Mouse (Mus musculus) left cerebral cortex, adult 2 months (tissue): ENCODE measurements around the gene Tpi1. TPM values are rescaled to one million over a fixed set of nuclear protein-coding genes. Genes with fewer than 3 reads are reported as not detected.
"Not testable (repeated sequence)": the region's sequence is repeated elsewhere in the genome, so short reads cannot be mapped to it uniquely, and the experiment has no call there.

Experiments
- DNase-seq, 2 experiments: peaks; one replicate each; pipeline ENCODE4 v3.0.0; 2021 to 2022; ENCODE audit warnings: low spot score in 2 of 2, mixed read lengths in 1 of 2; ENCODE audit errors: extremely low spot score in 1 of 2
- H3K27ac ChIP-seq: fragments of 200-600 bp; 2 replicates; pipeline ENCODE4 v1.8.1; 2022
- H3K4me3 ChIP-seq: fragments of 200-600 bp; 2 replicates; pipeline ENCODE4 v1.8.1; 2022
- CTCF ChIP-seq: fragments of 200-600 bp; IDR thresholded peaks from 2 replicates; pipeline ENCODE4 v1.8.1; 2022; ENCODE audit warnings: antibody characterized with exemption, mild to moderate bottlenecking, moderate library complexity
- intact Hi-C: fragments of 180-260 bp; cut with DNase I; formaldehyde crosslinking; loops from one replicate; pipeline ENCODE4 v1.15.1; 2025
- total RNA-seq, 2 experiments: library from RNA; stranded (reverse); gene quantifications; 2 replicates each; pipeline ENCODE4 v1.2.3; 2021

Gene Tpi1
- total RNA-seq, 2 experiments from 2014 or later: 734 to 769 TPM

GRCm38 (mm10) chr6:124856916-124857839, 43.1 kb upstream of the Tpi1 start, which contains the start of gene P3h3:
P3h3 (minus strand) TSS chr6:124857752.
- peak within 1 kb of the TSS; percentile 58 for H3K4me3 ChIP-seq
- intact Hi-C loops: loop anchor here (5.0 kb wide), 1 partner anchor 225 kb away; no protein-coding TSS in a partner anchor
- peak; percentile 74 for TF ChIP-seq CTCF
- DNase-seq: peak; percentile 85 to 86
- H3K27ac ChIP-seq: peak within 1 kb of the TSS; percentile 92

DNA sequence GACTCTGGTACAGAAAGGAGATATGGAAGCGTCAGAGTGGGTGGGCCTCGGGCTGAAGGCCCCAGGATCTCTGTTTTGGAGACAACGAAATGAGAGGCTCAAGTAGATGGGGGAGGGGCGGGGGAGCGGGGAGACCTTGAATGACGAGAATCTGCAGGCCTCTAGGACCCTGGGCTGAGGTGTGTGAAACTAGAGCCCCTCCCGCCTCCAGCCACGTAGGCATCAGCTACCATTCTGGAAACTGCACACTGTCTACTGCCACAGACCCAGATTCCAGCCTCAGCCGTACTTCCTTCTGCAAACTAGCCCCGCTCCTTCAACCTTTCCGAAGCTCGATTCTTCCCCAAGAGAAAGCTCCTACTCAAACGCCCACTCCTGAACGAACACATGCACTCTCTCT, 42.2 kb upstream of the Tpi1 start:
- Histone ChIP-seq H3K4me3 (peak overlapping the region; percentile 58), H3K27ac (peak overlapping the region; percentile 48; the same call in 1 of the 2 replicates)
- no peak for TF ChIP-seq CTCF
- peak; percentile 38 to 51 for DNase-seq
- intact Hi-C loops: loop anchor here (5.0 kb wide), 1 partner anchor 226 kb away; no protein-coding TSS in a partner anchor

- Histone ChIP-seq H3K4me3 (no peak overlapping the region), H3K27ac (no peak overlapping the region)
- no peak for TF ChIP-seq CTCF
- DNase-seq: no peak
- intact Hi-C loops: loop anchor here (5.0 kb wide), 1 partner anchor 228 kb away; no protein-coding TSS in a partner anchor
These were observed 40.6 kb upstream of the Tpi1 start for GRCm38 (mm10) chr6:124854647-124855046.

DNA sequence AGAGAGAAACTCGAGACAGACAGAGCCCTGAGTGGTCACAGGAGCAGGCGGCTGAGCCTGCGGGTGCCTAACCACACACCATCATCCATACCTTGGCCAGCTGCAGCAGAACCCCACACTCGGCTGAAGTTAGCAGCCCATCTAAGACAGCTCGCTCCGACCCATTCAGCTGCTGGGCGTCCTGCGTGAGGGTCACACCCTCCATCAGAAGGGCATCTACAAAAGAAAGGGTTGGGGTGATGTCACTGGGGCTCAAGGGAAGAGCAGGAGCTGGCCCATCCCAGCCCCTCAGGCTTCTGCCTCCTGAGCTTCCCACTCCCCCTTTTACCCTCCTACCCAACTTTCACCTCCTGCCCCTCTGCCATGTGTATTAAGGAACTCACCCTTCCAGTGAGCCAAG, 36.4 kb upstream of the Tpi1 start:
- DNase-seq: no peak
- H3K4me3 ChIP-seq: no peak overlapping the region
- TF ChIP-seq CTCF: no peak
- no peak overlapping the region for H3K27ac ChIP-seq
- intact Hi-C loops: no loop called here

DNA sequence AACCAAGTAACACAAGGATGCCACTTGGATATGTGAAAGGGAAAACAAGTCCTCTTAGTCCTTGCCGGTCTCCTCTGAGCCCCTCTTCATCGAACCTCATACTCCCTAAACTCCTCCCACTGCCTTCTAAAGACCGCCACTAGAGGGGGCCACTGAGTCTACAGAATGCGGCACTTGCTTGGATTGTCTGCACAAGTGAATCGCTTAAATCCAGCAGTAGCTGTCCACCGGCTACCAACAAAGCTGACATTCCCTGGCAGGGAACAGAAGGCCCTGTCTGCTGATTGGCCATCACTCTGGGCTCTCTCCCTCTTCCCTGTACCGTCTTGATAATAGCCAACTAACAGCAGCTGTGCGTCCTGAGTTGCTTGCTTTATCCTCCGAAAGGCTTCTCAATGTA, 33.2 kb upstream of the Tpi1 start:
- Histone ChIP-seq H3K4me3 (no peak overlapping the region), H3K27ac (no peak overlapping the region)
- DNase-seq: peak; percentile 87 to 94
- intact Hi-C loops: no loop called here
- peak; percentile 99 for TF ChIP-seq CTCF

DNA sequence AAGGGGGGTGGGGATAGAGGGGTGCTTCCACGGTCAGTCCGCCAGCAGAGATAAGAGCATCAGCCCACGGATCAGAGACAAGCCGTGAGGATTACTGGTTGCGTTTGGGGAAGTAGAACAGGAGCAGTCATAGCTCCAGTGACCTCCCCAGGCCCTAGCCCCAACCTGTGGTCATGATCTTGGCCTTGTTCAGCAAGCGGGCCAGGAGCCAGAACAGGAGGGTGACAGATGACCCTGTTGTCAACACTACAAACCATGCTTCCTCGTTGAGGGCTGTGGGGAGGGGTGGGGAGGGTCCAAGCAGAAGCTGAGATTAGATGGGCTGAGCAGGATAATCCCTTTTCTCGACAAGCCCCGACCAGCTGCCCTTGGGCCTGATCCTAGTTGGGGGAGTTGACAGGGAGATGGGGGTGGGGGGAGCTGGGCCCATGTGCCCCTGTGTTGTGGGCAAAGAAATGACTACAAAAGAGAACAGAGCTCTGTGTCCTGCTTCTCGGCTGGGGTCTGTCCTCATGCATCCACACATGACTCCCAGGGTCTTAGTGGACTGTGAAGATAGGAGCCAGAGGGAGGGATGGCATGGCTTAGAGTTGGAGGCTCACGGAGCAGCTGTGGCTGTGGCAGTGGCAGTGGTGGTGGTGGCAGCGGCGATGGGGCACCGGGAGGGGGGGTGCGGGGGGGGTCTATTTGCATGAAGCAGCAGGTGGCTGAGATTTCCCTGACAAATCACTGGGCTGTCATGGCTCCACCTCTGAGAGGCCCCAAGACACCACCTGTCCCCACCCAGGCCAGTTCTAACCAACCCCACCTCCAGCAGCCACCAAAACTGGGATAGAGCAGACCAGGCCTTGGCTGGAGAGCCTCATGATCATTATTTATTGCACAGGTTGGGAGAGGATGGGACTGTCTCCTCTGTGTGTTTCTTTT, 26.4 kb upstream of the Tpi1 start, which contains the start of gene Gnb3:
Gene Gnb3 (minus strand): TSS at position 35 of the 927 bp plus-strand sequence.
- intact Hi-C loops: no loop called here
- H3K27ac ChIP-seq: no peak within 1 kb of the TSS
- TF ChIP-seq CTCF: no peak
- H3K4me3 ChIP-seq: no peak within 1 kb of the TSS
- no peak for DNase-seq

GRCm38 (mm10) chr6:124839805-124840204, 25.7 kb upstream of the Tpi1 start:
- intact Hi-C loops: no loop called here
- TF ChIP-seq CTCF: no peak
- no peak overlapping the region for H3K27ac ChIP-seq
- H3K4me3 ChIP-seq: no peak overlapping the region
- no peak for DNase-seq

- H3K27ac ChIP-seq: no peak overlapping the region
- no peak for TF ChIP-seq CTCF
- no peak for DNase-seq
- intact Hi-C loops: no loop called here
- no peak overlapping the region for H3K4me3 ChIP-seq
These were observed 22.3 kb upstream of the Tpi1 start for GRCm38 (mm10) chr6:124836411-124836810.

GRCm38 (mm10) chr6:124835531-124835930, 21.4 kb upstream of the Tpi1 start:
- intact Hi-C loops: no loop called here
- TF ChIP-seq CTCF: no peak
- no peak overlapping the region for H3K4me3 ChIP-seq
- no peak for DNase-seq
- no peak overlapping the region for H3K27ac ChIP-seq

DNA sequence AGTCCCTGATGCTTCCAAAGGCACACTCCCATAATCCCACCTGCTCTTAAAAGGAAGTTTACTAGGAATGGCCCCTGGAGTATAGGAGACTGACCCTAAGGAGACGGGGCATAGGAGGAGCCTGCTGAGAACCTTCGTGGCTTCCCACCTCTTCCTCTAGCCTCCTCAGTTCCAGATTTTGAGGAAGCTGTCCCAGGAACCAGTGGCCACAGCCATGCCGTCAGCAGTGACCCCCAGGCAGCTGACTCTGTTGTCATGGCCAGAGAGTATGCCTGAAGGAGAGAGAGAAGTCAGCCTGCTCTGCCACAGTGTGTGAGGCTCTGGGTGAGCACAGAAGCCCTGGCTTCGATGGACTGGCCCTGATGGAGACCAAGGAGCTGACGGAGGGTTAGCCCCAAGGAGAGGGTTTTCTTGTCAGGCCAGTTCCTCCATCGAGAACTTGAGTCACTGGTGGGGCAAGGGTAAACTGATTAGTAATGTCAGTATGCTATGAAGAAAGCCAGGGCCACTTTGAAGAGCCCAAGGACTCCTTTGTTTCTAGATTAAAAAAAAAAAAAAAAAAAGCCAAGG, 20.5 kb upstream of the Tpi1 start:
- intact Hi-C loops: no loop called here

DNA sequence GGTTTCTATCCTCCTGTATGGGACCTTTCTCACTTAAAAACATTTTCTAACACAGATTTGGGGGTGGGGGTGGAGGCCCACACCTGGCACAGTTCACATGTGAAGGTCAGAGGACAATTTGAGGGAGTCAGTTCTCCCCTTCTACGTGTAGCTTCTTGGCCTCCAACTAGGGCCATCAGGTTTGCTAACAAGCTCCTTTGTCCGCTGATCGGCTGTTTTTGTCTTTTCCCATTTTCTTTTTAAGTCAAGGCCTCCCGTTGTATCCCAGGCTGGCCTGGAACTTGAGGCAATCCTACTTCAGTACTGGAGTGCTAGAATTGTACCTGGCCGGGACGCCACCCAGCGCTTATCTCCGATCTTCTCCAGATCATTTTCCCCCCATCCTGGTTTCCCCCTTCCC, 17.6 kb upstream of the Tpi1 start:
- Histone ChIP-seq H3K27ac (no peak overlapping the region), H3K4me3 (no peak overlapping the region)
- intact Hi-C loops: no loop called here
- no peak for DNase-seq
- TF ChIP-seq CTCF: no peak

More for the DNA sequence above, 20.5 kb upstream of the Tpi1 start:
- TF ChIP-seq CTCF: no peak
- Histone ChIP-seq H3K27ac (no peak overlapping the region), H3K4me3 (no peak overlapping the region)
- DNase-seq: no peak

- H3K4me3 ChIP-seq, intact Hi-C loops, DNase-seq, H3K27ac ChIP-seq: not testable (repeated sequence)
These were observed 17.1 kb upstream of the Tpi1 start for GRCm38 (mm10) chr6:124831199-124831598.
